Mouse (Mus musculus) hindbrain, embryonic 16.5 days (tissue): ENCODE results near the gene Otud7b. TPM values are rescaled to one million over a fixed set of nuclear protein-coding genes. Genes with fewer than 3 reads are reported as not detected.
"Not testable (repeated sequence)": the region's sequence is repeated elsewhere in the genome, so short reads cannot be mapped to it uniquely, and the experiment has no call there.

ENCODE experiments used
- ATAC-seq: fragments of 200-750 bp; cut with Nextera tagmentation; 2 replicates; pipeline ENCODE4 v1.8.0; 2017; ENCODE audit warnings: moderate TSS enrichment, moderate library complexity
- H3K27ac ChIP-seq: fragments of 300-500 bp; sonication (generic); 2 replicates; pipeline ENCODE4 v1.5.1; 2014; ENCODE audit warnings: low read depth, mild to moderate bottlenecking, control low read depth, low read length, moderate library complexity
- H3K27me3 ChIP-seq: fragments of 300-500 bp; sonication (generic); replicated peaks from 2 replicates; pipeline ENCODE4 v1.6.1; 2014; ENCODE audit warnings: low read length; ENCODE audit not compliant: control insufficient read depth, insufficient read depth
- H3K36me3 ChIP-seq: fragments of 300-500 bp; sonication (generic); 2 replicates; pipeline ENCODE4 v1.6.1; 2014; ENCODE audit warnings: mild to moderate bottlenecking, low read length, moderate library complexity, mixed read lengths; ENCODE audit not compliant: control insufficient read depth, insufficient read depth
- H3K4me1 ChIP-seq: fragments of 300-500 bp; sonication (generic); 2 replicates; pipeline ENCODE4 v1.6.1; 2014; ENCODE audit warnings: low read depth, low read length; ENCODE audit not compliant: control insufficient read depth, insufficient read depth
- H3K4me2 ChIP-seq: fragments of 300-500 bp; sonication (generic); 2 replicates; pipeline ENCODE4 v1.6.1; 2014; ENCODE audit warnings: mild to moderate bottlenecking, low read length, control low read depth, moderate library complexity
- H3K4me3 ChIP-seq: fragments of 300-500 bp; sonication (generic); 2 replicates; pipeline ENCODE4 v1.5.1; 2014; ENCODE audit warnings: mild to moderate bottlenecking, low read length, control low read depth, moderate library complexity
- H3K9ac ChIP-seq: fragments of 300-500 bp; sonication (generic); 2 replicates; pipeline ENCODE4 v1.6.1; 2014; ENCODE audit warnings: low read depth, mild to moderate bottlenecking, control low read depth, low read length, moderate library complexity
- H3K9me3 ChIP-seq: fragments of 300-500 bp; sonication (generic); 2 replicates; pipeline ENCODE4 v1.6.1; 2014; ENCODE audit warnings: mild to moderate bottlenecking, low read length, moderate library complexity; ENCODE audit not compliant: control insufficient read depth
- WGBS: fragments of 180-500 bp; shearing (Covaris S2); extraction: QIAGEN DNeasy Blood & Tissue Kit; methylation state at CpG from one replicate; pipeline ENCODE4 v1.1.7; 2014; 5-methylcytosine and 5-hydroxymethylcytosine counted together
- polyA plus RNA-seq: library from polyadenylated mRNA; unstranded; fragments of >200 nt; fragmentation: Nextera tagmentation; extraction: Ambion mirVana; gene quantifications from 2 replicates; pipeline ENCODE4 v1.2.1, GENCODE M21; 2015

Gene Otud7b
- polyA plus RNA-seq, 1 experiment from 2014 or later, result 8.7 TPM

GRCm38 (mm10) chr3:96197129-96197749 is 92.9 kb downstream of the Otud7b start:
- Histone ChIP-seq H3K4me2 (peak overlapping the region; percentile 95), H3K9me3 (no peaks in the 10 kb centered on the region), H3K27me3 (no peaks in the 10 kb centered on the region), H3K36me3 (peaks cover 16% of the 10 kb centered on the region), H3K4me1 (peaks cover 11% of the 10 kb centered on the region), H3K27ac (peak overlapping the region; percentile 96), H3K9ac (peak overlapping the region; percentile 88), H3K4me3 (peak overlapping the region; percentile 74)
- peak; percentile 95 for ATAC-seq
- under 1% methylated on average over 50 of the region's 50 CpGs for WGBS

- Histone ChIP-seq H3K36me3 (peaks cover 15% of the 10 kb centered on the region), H3K27me3 (no peaks in the 10 kb centered on the region), H3K4me3 (peak overlapping the region; percentile 74), H3K9me3 (no peaks in the 10 kb centered on the region), H3K27ac (peak overlapping the region; percentile 19; the same call in 1 of the 2 replicates), H3K4me2 (peak overlapping the region; percentile 95), H3K9ac (peak overlapping the region; percentile 51), H3K4me1 (peaks cover 11% of the 10 kb centered on the region)
- WGBS, result 3% methylated on average over 6 of the region's 6 CpGs
- ATAC-seq, result peak; percentile 34
Measured at GRCm38 (mm10) chr3:96198181-96198580, 93.9 kb downstream of the Otud7b start.

- Histone ChIP-seq H3K27ac (0 out of 2 replicates have a peak overlapping the region, but pooled peaks have one; percentile 48), H3K4me2 (peak overlapping the region; percentile 95), H3K4me1 (peaks cover 11% of the 10 kb centered on the region)
- H3K36me3 ChIP-seq, H3K9ac ChIP-seq, H3K9me3 ChIP-seq, H3K27me3 ChIP-seq, ATAC-seq, H3K4me3 ChIP-seq: not testable (repeated sequence)
- 36% methylated on average over 7 of the region's 8 CpGs for WGBS
Measured at GRCm38 (mm10) chr3:96198601-96199251, 94.4 kb downstream of the Otud7b start.

- Histone ChIP-seq H3K9ac (no peak overlapping the region), H3K27ac (no peak overlapping the region), H3K27me3 (no peaks in the 10 kb centered on the region), H3K4me3 (no peak overlapping the region), H3K4me1 (peaks cover 11% of the 10 kb centered on the region), H3K4me2 (no peak overlapping the region), H3K9me3 (no peaks in the 10 kb centered on the region), H3K36me3 (peaks cover under 1% of the 10 kb centered on the region; the same call in 1 of the 2 replicates)
- WGBS, result 79% methylated on average over 2 of the region's 2 CpGs
- no peak for ATAC-seq
Measured at GRCm38 (mm10) chr3:96199731-96200130, 95.4 kb downstream of the Otud7b start.

DNA sequence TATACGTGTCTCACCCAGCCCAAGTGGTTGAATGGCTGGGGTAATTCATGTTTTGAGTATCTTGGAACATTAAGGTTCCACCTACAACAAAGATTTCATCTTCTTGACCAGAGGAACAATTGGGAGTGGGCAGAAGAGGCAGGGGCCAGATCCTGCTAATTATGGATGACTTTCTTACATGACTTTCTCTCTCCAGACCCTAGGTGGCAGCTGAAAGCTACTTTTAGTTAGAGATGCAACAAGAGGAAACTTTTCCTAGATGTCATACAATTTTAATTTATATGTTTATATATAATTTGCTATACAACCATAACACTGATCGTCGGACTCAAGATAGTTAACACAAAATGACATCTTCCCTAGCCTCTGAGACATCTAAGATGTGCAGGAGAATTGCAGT is 103.5 kb downstream of the Otud7b start:
- H3K9ac ChIP-seq, result no peak overlapping the region
- H3K9me3 ChIP-seq, result no peaks in the 10 kb centered on the region
- no peak overlapping the region for H3K4me3 ChIP-seq
- no peak overlapping the region for H3K27ac ChIP-seq
- H3K36me3 ChIP-seq, result no peaks in the 10 kb centered on the region
- ATAC-seq, result no peak
- no peak overlapping the region for H3K4me2 ChIP-seq
- H3K4me1 ChIP-seq, result no peaks in the 10 kb centered on the region
- 88% methylated on average over 3 of the region's 3 CpGs for WGBS
- H3K27me3 ChIP-seq, result no peaks in the 10 kb centered on the region; the same call in 1 of the 2 replicates

DNA sequence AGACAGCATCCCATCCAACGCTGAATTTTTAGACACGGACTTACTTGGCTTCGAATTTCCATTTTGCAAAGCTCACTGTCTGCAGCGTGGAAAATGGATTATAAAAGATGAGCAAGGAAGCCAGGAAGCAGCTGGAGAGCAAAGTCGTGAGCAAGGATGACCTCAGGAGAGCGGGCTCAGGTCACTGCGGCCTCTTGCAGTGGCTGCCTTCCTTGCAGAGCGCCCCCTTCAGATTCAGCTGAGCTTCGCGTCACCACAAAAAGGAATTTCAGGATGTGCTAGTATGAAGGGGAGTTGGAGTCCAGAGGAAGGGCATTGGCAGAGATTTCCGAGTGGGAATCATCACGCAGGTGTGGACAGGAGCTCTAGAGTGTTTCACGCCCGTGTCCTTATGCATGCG is 104.9 kb downstream of the Otud7b start:
- Histone ChIP-seq H3K27me3 (no peaks in the 10 kb centered on the region; the same call in 1 of the 2 replicates), H3K4me2 (no peak overlapping the region), H3K4me1 (no peaks in the 10 kb centered on the region), H3K9me3 (no peaks in the 10 kb centered on the region), H3K4me3 (no peak overlapping the region), H3K36me3 (no peaks in the 10 kb centered on the region), H3K27ac (no peak overlapping the region), H3K9ac (no peak overlapping the region)
- ATAC-seq, result no peak
- 22% methylated on average over 15 of the region's 15 CpGs for WGBS

Other genes with a start within 250 kb of the Otud7b start
- 30.8 and 35.6 TPM in 2 replicates for gene Prpf3, start 248.6 kb upstream of the Otud7b start, polyA plus RNA-seq
- 251 and 276 TPM in 2 replicates for gene Mrps21, start 233.0 kb upstream of the Otud7b start, polyA plus RNA-seq
- gene Ciart, start 222.3 kb upstream of the Otud7b start, polyA plus RNA-seq, result 5.1 and 6.1 TPM in 2 replicates
- gene BC028528, start 212.5 kb upstream of the Otud7b start, polyA plus RNA-seq, result 17.2 and 21.4 TPM in 2 replicates
- gene Aph1a, start 210.6 kb upstream of the Otud7b start, polyA plus RNA-seq, result 30.1 and 31.8 TPM in 2 replicates
- gene Car14, start 199.8 kb upstream of the Otud7b start, polyA plus RNA-seq, result 16.1 and 16.9 TPM in 2 replicates
- gene Anp32e, start 175.3 kb upstream of the Otud7b start, polyA plus RNA-seq, result 110 and 118 TPM in 2 replicates
- 27.7 and 41.3 TPM in 2 replicates for gene Plekho1, start 108.5 kb upstream of the Otud7b start, polyA plus RNA-seq
- 58.7 and 60.8 TPM in 2 replicates for gene Vps45, start 46.1 kb upstream of the Otud7b start, polyA plus RNA-seq
- 12.7 and 13.9 TPM in 2 replicates for gene Mtmr11, start 57.5 kb downstream of the Otud7b start, polyA plus RNA-seq
- gene Sf3b4, start 67.8 kb downstream of the Otud7b start, polyA plus RNA-seq, result 131 and 152 TPM in 2 replicates
- gene Sv2a, start 76.6 kb downstream of the Otud7b start, polyA plus RNA-seq, result 135 TPM in 2 replicates
- 52.7 and 57.2 TPM in 2 replicates for gene Bola1, start 115.2 kb downstream of the Otud7b start, polyA plus RNA-seq
- not detected in 2 replicates for gene Hist2h2ab, start 115.3 kb downstream of the Otud7b start, polyA plus RNA-seq
- gene Hist2h2ac, start 116.4 kb downstream of the Otud7b start, polyA plus RNA-seq, result 1.3 TPM in 1 of 2 replicates, not detected in the other
- 4.9 and 5.5 TPM in 2 replicates for gene Hist2h2be, start 116.6 kb downstream of the Otud7b start, polyA plus RNA-seq
- gene Hist2h3c2, start 134.6 kb downstream of the Otud7b start, polyA plus RNA-seq, result 0.70 and 1.1 TPM in 2 replicates
- gene Hist2h2aa2, start 135.7 kb downstream of the Otud7b start, polyA plus RNA-seq, result 31.6 and 34.2 TPM in 2 replicates
- gene Hist2h2aa1, start 141.0 kb downstream of the Otud7b start, polyA plus RNA-seq, result 6.1 and 9.9 TPM in 2 replicates
- 0.21 and 0.47 TPM in 2 replicates for gene Hist2h3c1, start 142.2 kb downstream of the Otud7b start, polyA plus RNA-seq
- gene Hist2h4, start 158.8 kb downstream of the Otud7b start, polyA plus RNA-seq, result 2.8 and 3.1 TPM in 2 replicates
- 8.1 and 8.4 TPM in 2 replicates for gene Hist2h3b, start 164.1 kb downstream of the Otud7b start, polyA plus RNA-seq
- 1.5 and 2.1 TPM in 2 replicates for gene Hist2h2bb, start 165.2 kb downstream of the Otud7b start, polyA plus RNA-seq
- 1.7 and 2.3 TPM in 2 replicates for gene Fcgr1, start 189.4 kb downstream of the Otud7b start, polyA plus RNA-seq